Mouse (Mus musculus): ENCODE data around the gene Pitx2.

GRCm38 (mm10) chr3:129161333-129162035, 38.2 kb upstream of the Pitx2 start:
- TF ChIP-seq CTCF (IDR thresholded peaks at IDR 0.05; ENCODE audit: insufficient read depth, low read length) (no peak), POLR2A (IDR thresholded peaks at IDR 0.05; ENCODE audit: borderline replicate concordance, extremely low read depth, low read depth, low read length) (no peak)

Measured in lung, adult 2 months (tissue).